Mouse (Mus musculus) c-Kit-positive CD71-negative TER-119-negative erythroid progenitor cells, embryonic 14.5 days (primary cell): ENCODE measurements around the gene Ccdc87.
"Not testable (repeated sequence)": the region's sequence is repeated elsewhere in the genome, so short reads cannot be mapped to it uniquely, and the experiment has no call there.

Experiments
- DNase-seq: peaks from one replicate; pipeline ENCODE4 v3.0.0-alpha.2; 2013; ENCODE audit warnings: low read depth

Gene Ccdc87

GRCm38 (mm10) chr19:4839149-4839548 is at the start of gene Ccdc87, which contains the start of gene Ccs:
Gene Ccdc87 (plus strand): TSS chr19:4839366.
Gene Ccs (minus strand): TSS chr19:4839332.
- DNase-seq = peak; percentile 95

- no peak for DNase-seq
Measured at GRCm38 (mm10) chr19:4793281-4793830, 45.8 kb upstream of the Ccdc87 start.

- DNase-seq = peak; percentile 99
Measured at GRCm38 (mm10) chr19:4793831-4794422, 45.2 kb upstream of the Ccdc87 start, which contains the start of gene Rbm4. Gene Rbm4 (minus strand): TSS chr19:4793901.

GRCm38 (mm10) chr19:4795929-4796328 is 43.2 kb upstream of the Ccdc87 start:
- no peak for DNase-seq

- DNase-seq = no peak
Measured at GRCm38 (mm10) chr19:4797846-4798245, 41.3 kb upstream of the Ccdc87 start.

- DNase-seq = no peak
Measured at GRCm38 (mm10) chr19:4799083-4799482, 40.1 kb upstream of the Ccdc87 start.

GRCm38 (mm10) chr19:4802691-4803091 is 36.5 kb upstream of the Ccdc87 start:
- no peak for DNase-seq

GRCm38 (mm10) chr19:4803283-4803682 is 35.9 kb upstream of the Ccdc87 start:
- no peak for DNase-seq

GRCm38 (mm10) chr19:4810309-4810708 is 28.9 kb upstream of the Ccdc87 start:
- no peak for DNase-seq

- no peak for DNase-seq
Measured at GRCm38 (mm10) chr19:4810746-4811062, 28.5 kb upstream of the Ccdc87 start.

GRCm38 (mm10) chr19:4811063-4811908 is 27.9 kb upstream of the Ccdc87 start, which contains the start of the genes Gm21992 and Rbm14:
Gene Gm21992 (minus strand): TSS chr19:4811612.
Gene Rbm14 (minus strand): TSS chr19:4811634.
- DNase-seq = peak; percentile 96

- DNase-seq = no peak
Measured at GRCm38 (mm10) chr19:4811909-4812242, 27.3 kb upstream of the Ccdc87 start.

GRCm38 (mm10) chr19:4812334-4812949 is 26.7 kb upstream of the Ccdc87 start:
- not testable (repeated sequence) for DNase-seq

GRCm38 (mm10) chr19:4813015-4813414 is 26.2 kb upstream of the Ccdc87 start:
- DNase-seq = no peak

GRCm38 (mm10) chr19:4817182-4817835 is 21.9 kb upstream of the Ccdc87 start:
- no peak for DNase-seq

GRCm38 (mm10) chr19:4820678-4821303 is 18.4 kb upstream of the Ccdc87 start:
- no peak for DNase-seq

GRCm38 (mm10) chr19:4828444-4829114 is 10.6 kb upstream of the Ccdc87 start:
- no peak for DNase-seq

GRCm38 (mm10) chr19:4829156-4829555 is 10.0 kb upstream of the Ccdc87 start:
- no peak for DNase-seq

- DNase-seq = no peak
Measured at GRCm38 (mm10) chr19:4833977-4834376, 5.2 kb upstream of the Ccdc87 start.

- DNase-seq = no peak
Measured at GRCm38 (mm10) chr19:4836096-4836495, 3.1 kb upstream of the Ccdc87 start.

GRCm38 (mm10) chr19:4837049-4837448 is 2.1 kb upstream of the Ccdc87 start:
- DNase-seq = no peak
